Mouse (Mus musculus) midbrain, postnatal 0 days (tissue): ENCODE measurements around the gene Ift22. TPM values are rescaled to one million over a fixed set of nuclear protein-coding genes. Genes with fewer than 3 reads are reported as not detected.
A peak's percentile ranks its signal among the peaks of the same experiment; 100 is the strongest.

Source experiments
- ATAC-seq: fragments of 200-750 bp; cut with Nextera tagmentation; 2 replicates; pipeline ENCODE4 v1.8.0; 2017; ENCODE audit warnings: moderate number of reproducible peaks, mild to moderate bottlenecking, moderate TSS enrichment, moderate library complexity; ENCODE audit not compliant: low FRiP score
- DNase-seq: peaks from one replicate; pipeline ENCODE4 v3.0.0-alpha.2; 2015; ENCODE audit warnings: low spot score
- H3K27ac ChIP-seq: fragments of 300-500 bp; sonication (generic); 2 replicates; pipeline ENCODE4 v1.5.1; 2014; ENCODE audit warnings: low read depth, mild to moderate bottlenecking, low read length, mixed read lengths
- H3K27me3 ChIP-seq: fragments of 300-500 bp; sonication (generic); 2 replicates; pipeline ENCODE4 v1.6.1; 2014; ENCODE audit warnings: low read length, control low read depth, mixed read lengths; ENCODE audit not compliant: insufficient read depth
- H3K36me3 ChIP-seq: fragments of 300-500 bp; sonication (generic); 2 replicates; pipeline ENCODE4 v1.6.1; 2014; ENCODE audit warnings: low read length, control low read depth, mixed read lengths; ENCODE audit not compliant: insufficient read depth
- H3K4me1 ChIP-seq: fragments of 300-500 bp; sonication (generic); 2 replicates; pipeline ENCODE4 v1.6.1; 2014; ENCODE audit warnings: mild to moderate bottlenecking, control low read depth, antibody characterized with exemption, low read length, mixed read lengths; ENCODE audit not compliant: insufficient read depth
- H3K4me2 ChIP-seq: fragments of 300-500 bp; sonication (generic); 2 replicates; pipeline ENCODE4 v1.6.1; 2014; ENCODE audit warnings: low read depth, mild to moderate bottlenecking, low read length, mixed read lengths; ENCODE audit not compliant: poor library complexity, severe bottlenecking
- H3K4me3 ChIP-seq: fragments of 300-500 bp; sonication (generic); 2 replicates; pipeline ENCODE4 v1.5.1; 2014; ENCODE audit warnings: low read depth, mild to moderate bottlenecking, low read length, moderate library complexity
- H3K9ac ChIP-seq: fragments of 300-500 bp; sonication (generic); replicated peaks from 2 replicates; pipeline ENCODE4 v1.6.1; 2014; ENCODE audit warnings: mild to moderate bottlenecking, low read length, moderate library complexity, mixed read lengths; ENCODE audit not compliant: poor library complexity, severe bottlenecking
- H3K9me3 ChIP-seq: fragments of 300-500 bp; sonication (generic); 2 replicates; pipeline ENCODE4 v1.6.1; 2016; ENCODE audit warnings: low read length, control low read depth
- CTCF ChIP-seq: IDR thresholded peaks from 2 replicates; pipeline ENCODE4 v1.5.1; 2016; ENCODE audit warnings: antibody characterized with exemption, mild to moderate bottlenecking
- WGBS: fragments of 180-500 bp; shearing (Covaris S2); extraction: QIAGEN DNeasy Blood & Tissue Kit; methylation state at CpG from one replicate; pipeline ENCODE4 v1.1.7; 2014; 5-methylcytosine and 5-hydroxymethylcytosine counted together
- polyA plus RNA-seq: library from polyadenylated mRNA; unstranded; fragments of >200 nt; fragmentation: Nextera tagmentation; extraction: Ambion mirVana; gene quantifications from 2 replicates; pipeline ENCODE4 v1.2.1, GENCODE M21; 2015
- total RNA-seq: library from RNA; depleted of rRNA; stranded (reverse); fragments of >200 nt; gene quantifications from 2 replicates; pipeline ENCODE4 v1.2.3, GENCODE M21; 2014

Gene Ift22
- total and polyA plus RNA-seq, 2 experiments from 2014 or later: 42.3 to 122 TPM

GRCm38 (mm10) chr5:136918655-136919472 is 10.9 kb downstream of the Ift22 start:
- Histone ChIP-seq H3K4me1 (0 out of 2 replicates have a peak, but pooled peaks cover 4% of the 10 kb centered on the region), H3K27me3 (no peaks in the 10 kb centered on the region), H3K36me3 (0 out of 2 replicates have a peak, but pooled peaks cover under 1% of the 10 kb centered on the region), H3K4me3 (peak overlapping the region; percentile 57), H3K27ac (peak overlapping the region; percentile 82), H3K9ac (peak overlapping the region; percentile 74), H3K4me2 (peak overlapping the region; percentile 83), H3K9me3 (no peaks in the 10 kb centered on the region)
- DNase-seq (peak; percentile 94), ATAC-seq (peak; percentile 81)
- TF ChIP-seq CTCF: no peak
- WGBS: 4% methylated on average over 38 of the region's 38 CpGs

GRCm38 (mm10) chr5:136919546-136920301 is 11.8 kb downstream of the Ift22 start:
- no peak for DNase-seq
- TF ChIP-seq CTCF: no peak
- WGBS: 20% methylated on average over 18 of the region's 18 CpGs
- H3K9ac ChIP-seq: peak overlapping the region; percentile 74
- no peaks in the 10 kb centered on the region for H3K9me3 ChIP-seq
- no peaks in the 10 kb centered on the region for H3K36me3 ChIP-seq
- peak overlapping the region; percentile 57 for H3K4me3 ChIP-seq
- H3K4me2 ChIP-seq: peak overlapping the region; percentile 83
- peak overlapping the region; percentile 82; the same call in 1 of the 2 replicates for H3K27ac ChIP-seq
- no peaks in the 10 kb centered on the region for H3K27me3 ChIP-seq
- ATAC-seq: peak; percentile 31
- H3K4me1 ChIP-seq: 0 out of 2 replicates have a peak, but pooled peaks cover 4% of the 10 kb centered on the region

DNA sequence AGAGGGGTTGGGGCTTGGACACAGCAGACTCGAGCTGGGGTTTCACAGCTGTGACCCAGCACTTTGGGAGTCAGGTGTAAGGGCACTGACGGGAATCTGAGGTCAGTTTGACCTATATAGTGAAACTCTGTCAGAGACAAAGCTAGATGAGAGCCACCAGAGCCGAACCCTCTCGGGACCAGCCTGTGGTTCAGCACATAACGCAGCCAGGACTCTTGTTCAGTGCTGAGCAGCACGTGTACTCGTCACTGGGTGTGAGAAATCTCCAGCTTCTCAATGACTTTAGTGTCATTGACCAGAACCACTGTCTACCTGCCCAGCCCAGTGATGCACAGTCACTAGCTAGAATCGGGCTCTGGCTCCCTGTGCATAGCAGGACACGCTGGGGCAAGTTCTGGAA is 14.9 kb downstream of the Ift22 start:
- no peak overlapping the region for H3K4me3 ChIP-seq
- 0 out of 2 replicates have a peak, but pooled peaks cover 4% of the 10 kb centered on the region for H3K4me1 ChIP-seq
- WGBS: 89% methylated on average over 9 of the region's 9 CpGs
- no peak for TF ChIP-seq CTCF
- H3K9ac ChIP-seq: no peak overlapping the region
- H3K36me3 ChIP-seq: no peaks in the 10 kb centered on the region; the same call in 1 of the 2 replicates
- H3K27me3 ChIP-seq: no peaks in the 10 kb centered on the region
- H3K27ac ChIP-seq: no peak overlapping the region
- H3K9me3 ChIP-seq: no peaks in the 10 kb centered on the region
- no peak overlapping the region for H3K4me2 ChIP-seq
- ATAC-seq: no peak
- no peak for DNase-seq

DNA sequence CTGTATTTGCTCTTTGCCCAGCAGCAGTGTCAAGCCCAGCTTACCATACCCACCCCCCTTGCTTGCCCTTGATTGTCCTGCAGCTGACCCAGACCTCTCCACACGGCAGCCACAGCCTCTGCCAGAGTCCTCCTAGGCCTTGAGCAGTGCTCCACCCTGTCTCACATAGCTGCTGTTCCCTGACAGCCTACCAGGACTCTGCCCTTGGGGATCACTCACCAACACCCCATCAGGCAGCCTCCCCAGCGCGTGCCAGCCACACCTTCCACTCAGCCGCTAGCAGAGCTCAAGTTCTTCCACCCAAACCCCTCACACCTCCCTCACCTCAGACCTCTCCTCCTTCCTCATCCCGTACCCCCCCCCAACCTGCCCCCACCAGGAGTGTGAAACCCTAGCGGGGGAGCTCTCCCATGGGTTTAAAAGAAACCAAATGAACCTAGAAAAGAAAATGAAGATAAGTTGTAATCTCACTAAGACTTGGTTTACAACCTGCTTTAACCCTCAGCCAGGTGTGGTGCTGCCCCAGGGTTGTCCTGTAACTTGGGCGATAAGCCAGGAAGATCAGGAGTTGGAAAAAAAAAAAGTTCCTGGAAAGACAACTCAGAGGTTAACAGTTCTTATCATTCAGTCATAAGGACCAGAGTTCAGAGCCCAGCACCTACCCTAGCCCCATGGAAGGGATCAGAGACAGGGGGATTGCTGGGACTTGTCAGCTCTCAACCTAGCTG is 16.0 kb downstream of the Ift22 start:
- WGBS: 79% methylated on average over 7 of the region's 7 CpGs
- no peak for TF ChIP-seq CTCF
- no peaks in the 10 kb centered on the region; the same call in 1 of the 2 replicates for H3K36me3 ChIP-seq
- no peak overlapping the region for H3K4me2 ChIP-seq
- H3K9ac ChIP-seq: no peak overlapping the region
- DNase-seq (no peak), ATAC-seq (no peak)
- H3K27ac ChIP-seq: no peak overlapping the region
- no peaks in the 10 kb centered on the region for H3K9me3 ChIP-seq
- no peak overlapping the region for H3K4me3 ChIP-seq
- 0 out of 2 replicates have a peak, but pooled peaks cover 4% of the 10 kb centered on the region for H3K4me1 ChIP-seq
- no peaks in the 10 kb centered on the region for H3K27me3 ChIP-seq

DNA sequence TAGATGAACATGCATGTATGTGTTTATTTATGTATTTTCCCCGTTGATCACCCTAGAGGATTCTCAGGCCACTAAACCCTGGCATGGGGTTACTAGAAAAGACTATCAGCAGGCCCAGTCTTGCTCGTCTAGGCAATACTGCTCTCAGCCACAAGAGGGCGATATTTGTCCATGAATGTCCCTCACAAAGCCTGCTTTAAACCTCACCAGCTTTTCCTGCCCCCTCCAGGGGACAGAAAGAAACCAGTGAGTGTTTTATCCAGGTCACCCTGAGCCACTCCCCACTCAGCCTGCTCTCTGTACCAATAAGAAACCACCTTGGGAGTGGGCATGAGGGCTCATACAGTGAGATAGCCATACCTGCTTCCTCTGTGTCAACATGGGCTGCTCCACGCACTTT is 21.1 kb downstream of the Ift22 start:
- WGBS: 22% methylated on average over 4 of the region's 4 CpGs
- peak; percentile 89 for DNase-seq
- no peak overlapping the region for H3K9ac ChIP-seq
- H3K4me3 ChIP-seq: no peak overlapping the region
- peaks cover 3% of the 10 kb centered on the region; the same call in 1 of the 2 replicates for H3K4me1 ChIP-seq
- H3K27me3 ChIP-seq: no peaks in the 10 kb centered on the region
- ATAC-seq: peak; percentile 78
- peak; percentile 97 for TF ChIP-seq CTCF
- peaks cover 2% of the 10 kb centered on the region for H3K36me3 ChIP-seq
- H3K27ac ChIP-seq: peak overlapping the region; percentile 39; the same call in 1 of the 2 replicates
- H3K9me3 ChIP-seq: no peaks in the 10 kb centered on the region
- no peak overlapping the region for H3K4me2 ChIP-seq
